Mouse (Mus musculus): ENCODE data around the gene Arhgdia.
"Not testable (repeated sequence)": the region's sequence is repeated elsewhere in the genome, so short reads cannot be mapped to it uniquely, and the experiment has no call there.

Arhgdia gene

GRCm38 (mm10) chr11:120578024-120578693 lies 3.3 kb downstream of the Arhgdia start:
- no peak for DNase-seq

DNA sequence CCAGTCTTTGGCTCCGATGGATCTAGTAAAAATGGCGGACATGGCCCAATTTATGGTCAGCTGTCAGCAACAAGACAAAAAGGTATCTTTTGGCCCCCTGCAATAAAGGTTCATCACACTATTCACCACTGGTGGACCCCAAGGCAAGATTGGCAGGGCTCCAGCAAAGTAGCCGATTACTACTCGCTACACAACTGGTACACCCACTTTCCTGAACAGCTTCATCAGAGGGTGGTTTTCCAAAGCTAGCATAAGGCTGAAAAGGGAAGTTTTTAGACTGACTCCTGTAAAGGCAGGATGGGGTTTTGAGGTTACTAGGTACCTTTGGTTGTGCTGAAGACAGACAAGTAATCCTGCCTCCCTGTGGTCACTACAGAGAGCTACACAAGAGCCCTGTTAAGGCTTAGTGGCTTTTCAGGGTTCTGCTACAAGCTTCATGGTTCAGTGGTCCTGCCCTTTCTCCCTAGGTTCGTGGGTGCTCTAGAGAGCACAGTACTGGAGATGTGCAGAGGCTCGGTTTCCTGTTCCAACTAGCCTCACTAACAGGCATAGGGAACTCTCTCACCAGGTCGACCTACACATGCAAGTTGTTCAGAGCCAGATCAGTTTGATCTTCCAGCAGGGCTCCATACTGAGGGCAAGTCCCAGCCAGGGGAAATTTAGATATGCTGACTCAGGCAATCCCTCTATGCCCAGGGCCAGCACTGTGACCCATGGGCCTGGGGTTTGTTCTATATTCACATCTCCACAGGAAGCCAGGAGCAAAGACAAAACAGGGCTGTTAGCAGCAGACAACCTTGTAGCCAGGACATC lies 4.0 kb downstream of the Arhgdia start:
- no peak for DNase-seq

- DNase-seq: no peak
Measured at GRCm38 (mm10) chr11:120576365-120576981, 5.0 kb downstream of the Arhgdia start.

GRCm38 (mm10) chr11:120575940-120576339 lies 5.5 kb downstream of the Arhgdia start:
- DNase-seq: no peak

- no peak for DNase-seq
Measured at GRCm38 (mm10) chr11:120575046-120575445, 6.4 kb downstream of the Arhgdia start.

DNA sequence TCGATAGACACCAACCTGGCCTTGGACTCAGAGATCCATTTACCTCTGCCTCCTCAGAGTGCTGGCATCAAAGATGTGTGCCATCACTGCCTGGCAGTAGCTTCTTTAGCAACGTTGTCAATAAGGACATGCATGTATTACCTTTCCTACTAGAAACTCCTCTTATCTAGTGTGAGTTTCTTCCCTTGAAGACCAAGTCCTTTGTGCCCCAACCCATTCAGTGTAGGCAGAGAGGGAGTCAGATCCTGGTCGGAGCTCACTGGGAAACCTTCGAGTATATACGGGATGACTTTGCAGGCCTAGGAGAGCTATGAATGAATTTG lies 7.2 kb downstream of the Arhgdia start:
- DNase-seq: no peak

DNA sequence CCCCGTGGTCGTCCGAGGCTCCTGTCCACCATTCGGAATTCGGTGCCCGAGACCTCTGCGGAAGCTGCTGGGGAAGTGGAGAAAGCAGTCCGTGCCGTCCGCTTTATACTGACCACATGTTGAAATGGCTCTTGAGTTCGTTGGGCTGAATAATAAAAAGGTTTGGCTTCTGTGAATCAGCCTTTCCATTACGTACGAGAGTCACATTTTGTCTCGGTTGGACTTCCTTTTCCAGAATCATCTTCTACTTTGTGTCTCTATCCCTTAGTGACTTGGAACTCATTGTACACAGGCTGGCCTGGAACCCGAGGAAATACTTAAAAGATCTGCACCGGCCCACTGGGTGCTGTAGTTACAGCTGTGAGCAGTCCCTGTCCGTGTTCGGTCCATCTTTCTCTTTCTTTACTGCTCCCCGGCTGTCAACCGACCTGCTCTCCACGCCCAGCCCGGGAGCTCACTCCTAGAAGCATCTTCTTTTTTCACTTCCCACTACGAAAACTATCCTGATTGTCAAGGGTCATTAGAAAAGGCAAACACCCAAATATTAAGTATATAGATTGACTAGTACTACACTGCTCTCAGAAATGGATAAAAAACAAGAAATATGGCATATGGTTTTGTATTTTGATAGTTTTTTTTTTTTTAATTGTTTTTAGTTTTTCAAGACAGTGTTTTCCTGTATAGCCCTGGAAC lies 7.7 kb downstream of the Arhgdia start:
- no peak for DNase-seq

GRCm38 (mm10) chr11:120572752-120573584 lies 8.5 kb downstream of the Arhgdia start, which contains the start of gene P4hb:
Gene P4hb, minus strand, starts transcription at chr11:120573253.
- DNase-seq: peak; percentile 99

DNA sequence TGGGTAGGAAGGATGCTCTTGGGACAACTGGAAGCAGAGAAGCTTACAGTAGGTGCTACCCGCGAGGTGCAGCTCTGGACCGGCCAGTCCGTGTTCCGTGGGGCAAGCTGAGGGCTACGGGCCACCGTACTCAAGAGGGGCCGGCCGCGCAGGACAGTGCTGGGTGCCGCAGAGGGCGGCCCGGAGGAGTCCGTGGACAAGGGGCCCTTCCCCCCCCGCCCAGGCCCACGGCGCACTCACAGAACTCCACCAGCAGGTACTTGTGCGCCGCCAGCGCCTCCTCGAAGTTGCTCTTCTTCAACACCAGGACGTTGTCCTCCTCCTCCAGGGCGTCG lies 9.0 kb downstream of the Arhgdia start:
- DNase-seq: no peak

DNA sequence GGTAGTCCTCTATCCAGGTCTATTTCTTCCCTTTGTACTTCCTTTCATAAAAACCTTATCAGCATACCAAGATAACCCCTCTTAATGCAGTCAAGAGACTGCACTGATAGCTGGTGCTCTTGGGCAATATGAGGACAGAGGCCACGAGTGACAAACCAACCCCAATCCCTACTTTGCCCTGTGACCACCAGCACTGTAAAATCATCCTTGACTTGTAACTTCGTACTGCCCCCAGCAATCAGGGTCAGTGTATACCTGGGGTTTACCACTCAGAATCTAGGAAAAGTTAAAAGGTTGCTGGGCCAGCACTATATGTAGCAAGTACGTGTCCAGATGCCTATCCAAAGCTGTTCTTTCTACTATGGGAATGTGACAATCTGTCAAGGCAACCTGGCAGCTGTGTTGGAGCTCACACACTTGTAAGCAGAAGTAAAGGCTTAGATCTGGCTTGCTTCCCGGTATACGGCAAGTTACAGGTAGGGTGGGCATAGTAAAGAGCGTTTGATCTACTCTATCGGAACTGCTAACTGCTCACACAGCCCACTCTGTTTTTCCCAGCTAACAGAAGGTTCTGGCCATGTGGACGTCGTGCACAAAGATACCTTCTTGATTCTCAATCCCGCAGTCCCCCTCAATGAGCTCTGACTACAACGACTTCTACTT lies 9.5 kb downstream of the Arhgdia start:
- no peak for DNase-seq

DNA sequence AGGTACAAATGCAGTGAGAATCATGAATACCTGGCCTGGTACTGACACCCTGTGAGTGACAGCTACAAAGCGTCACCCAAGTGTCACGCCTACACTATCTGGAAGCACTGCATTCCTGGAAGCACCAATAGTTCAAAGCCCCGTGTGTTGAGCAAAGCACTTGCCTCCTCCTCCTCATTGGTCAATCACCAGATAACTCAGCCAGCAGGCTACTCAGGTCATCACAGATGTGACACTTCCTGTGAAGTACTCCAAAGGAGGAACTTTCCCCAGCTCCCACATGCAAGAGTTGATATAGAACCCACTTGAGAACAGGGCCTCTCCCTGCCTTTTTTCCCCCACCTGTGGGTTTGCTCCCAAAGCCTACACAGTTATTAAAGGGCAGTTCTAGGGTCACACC lies 10.3 kb downstream of the Arhgdia start:
- no peak for DNase-seq

- no peak for DNase-seq
Measured at GRCm38 (mm10) chr11:120568324-120568723, 13.1 kb downstream of the Arhgdia start.

DNA sequence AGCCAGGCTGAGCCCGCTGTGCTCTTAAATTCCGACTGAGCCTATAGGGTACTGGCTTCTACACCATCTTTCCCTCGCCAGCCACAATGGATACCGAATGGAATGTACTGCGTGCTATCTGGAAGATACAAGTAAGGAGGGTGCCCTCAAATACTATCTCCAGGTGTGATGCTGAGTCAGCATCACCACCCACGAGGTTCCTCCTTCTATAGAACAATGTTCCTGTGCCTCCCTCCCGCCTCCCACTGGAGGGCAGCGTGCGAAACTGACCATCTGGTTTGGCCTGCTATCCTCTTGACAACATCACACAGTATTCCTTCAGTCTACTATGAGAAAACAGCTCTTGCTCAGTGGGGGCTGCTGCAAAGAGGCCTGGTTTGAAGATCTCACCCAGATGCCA lies 16.3 kb downstream of the Arhgdia start:
- no peak for DNase-seq

DNA sequence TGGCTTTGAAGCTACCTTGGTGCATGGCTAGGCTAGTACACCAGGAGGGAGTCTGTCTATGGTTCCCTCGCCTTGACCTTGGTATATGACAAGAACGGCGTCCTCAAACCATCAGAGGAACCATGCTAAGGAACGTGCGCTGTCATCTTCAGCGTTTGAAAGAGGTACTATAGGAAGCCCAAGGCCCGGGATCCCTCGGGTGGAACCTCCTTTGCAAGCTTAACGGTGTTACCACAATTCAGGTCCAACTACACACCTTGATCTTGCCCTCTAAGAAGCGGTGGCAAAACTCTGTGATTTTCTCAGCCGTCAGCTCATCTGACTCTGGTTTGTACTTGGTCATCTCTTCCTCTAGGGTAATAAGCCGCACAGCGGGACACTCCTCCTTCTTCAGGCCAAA lies 18.5 kb downstream of the Arhgdia start:
- no peak for DNase-seq

GRCm38 (mm10) chr11:120560952-120561728 lies 20.3 kb downstream of the Arhgdia start:
- no peak for DNase-seq

GRCm38 (mm10) chr11:120558843-120559242 lies 22.6 kb downstream of the Arhgdia start:
- DNase-seq: not testable (repeated sequence)

DNA sequence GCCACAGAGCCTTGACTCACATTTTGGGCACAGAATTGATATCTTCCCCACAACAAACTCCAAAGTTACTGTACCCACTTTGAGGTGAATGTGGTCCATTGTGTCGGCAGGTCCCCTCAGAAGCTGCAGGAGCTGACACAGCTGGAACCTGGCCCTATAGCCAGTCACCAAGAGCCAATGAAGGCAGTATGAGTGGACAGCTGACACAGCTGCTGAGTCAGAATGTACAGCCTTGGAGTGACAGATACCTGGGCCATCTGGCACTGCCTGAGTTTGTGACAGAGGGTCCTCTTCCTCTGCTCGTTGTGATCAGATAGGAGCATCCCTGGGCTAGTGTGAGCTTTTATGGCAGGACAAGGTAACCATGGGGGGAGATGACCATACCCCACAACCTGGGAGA lies 26.2 kb downstream of the Arhgdia start:
- no peak for DNase-seq

- no peak for DNase-seq
Measured at GRCm38 (mm10) chr11:120554834-120555233, 26.6 kb downstream of the Arhgdia start.

DNA sequence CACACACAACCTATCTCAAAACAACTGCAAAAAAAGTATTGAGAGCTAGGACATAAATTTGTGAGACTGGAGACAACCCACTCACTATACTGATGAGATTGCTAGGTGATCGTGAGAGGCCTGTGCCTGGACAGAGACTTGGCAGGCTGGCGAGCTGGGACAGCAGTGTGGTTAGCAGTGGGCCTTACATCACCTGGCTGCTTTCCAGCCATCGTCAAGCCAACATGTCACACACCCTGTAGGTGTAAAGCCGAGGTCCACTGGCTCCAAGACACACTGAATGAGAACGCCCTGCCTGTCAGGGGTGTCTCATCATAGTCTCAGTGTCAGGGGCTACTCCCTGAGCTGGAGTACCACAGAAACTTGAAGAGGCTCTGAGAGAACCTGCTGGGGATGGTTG lies 28.7 kb downstream of the Arhgdia start:
- no peak for DNase-seq

DNA sequence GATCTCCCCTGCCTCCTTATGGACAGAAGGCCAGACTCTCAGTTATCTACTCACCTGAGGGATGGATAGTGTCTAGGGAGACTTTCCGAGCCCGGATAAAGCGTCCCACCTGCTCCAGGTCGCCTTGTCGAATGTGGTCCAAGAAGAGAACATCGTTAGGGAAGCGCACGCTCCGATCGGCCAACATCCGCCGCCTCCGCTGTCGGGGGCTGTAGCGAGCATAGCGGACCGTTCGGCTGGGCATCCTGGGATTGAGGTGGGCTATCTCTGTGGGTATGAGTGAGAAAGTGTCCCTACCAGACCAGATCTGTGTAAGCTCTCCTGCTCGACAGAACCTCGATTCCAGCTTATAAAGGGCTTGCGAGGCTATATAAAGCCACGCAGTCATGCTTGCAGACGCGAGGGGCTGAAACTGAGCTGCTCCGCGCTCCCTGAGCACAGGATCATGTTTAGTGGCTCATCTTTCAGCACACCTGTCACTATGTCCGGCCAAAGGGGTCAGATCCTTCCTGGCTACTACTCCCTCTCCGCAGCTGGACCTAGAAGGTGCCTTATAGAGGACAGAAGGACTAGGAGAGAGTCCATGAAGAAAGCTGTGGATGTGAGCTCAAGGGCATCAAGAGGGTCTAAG lies 30.5 kb downstream of the Arhgdia start, which contains the start of gene Ppp1r27:
Gene Ppp1r27, minus strand, starts transcription at position 323 of the 631 bp plus-strand sequence.
- no peak for DNase-seq

Measured in lung, postnatal 14 days (tissue).